Mouse (Mus musculus) lung, embryonic 16.5 days (tissue): ENCODE measurements at regions not wholly inside any gene's neighbourhood (a gene's known extent, or its start where the extent isn't known, plus 50 kb on each side); places are given as distances from the start of the nearest gene placed in this dataset.

Experiments
- ATAC-seq: fragments of 200-750 bp; cut with Nextera tagmentation; 2 replicates; pipeline ENCODE4 v1.8.0; 2017; ENCODE audit warnings: low read depth, mild to moderate bottlenecking, moderate library complexity
- H3K27ac ChIP-seq: fragments of 300-500 bp; sonication (generic); 2 replicates; pipeline ENCODE4 v1.5.1; 2014; ENCODE audit warnings: mild to moderate bottlenecking, control low read depth, low read length
- H3K27me3 ChIP-seq: fragments of 300-500 bp; sonication (generic); 2 replicates; pipeline ENCODE4 v1.6.1; 2014; ENCODE audit warnings: low read depth, low read length, mixed read lengths; ENCODE audit not compliant: control insufficient read depth, insufficient read depth
- H3K36me3 ChIP-seq: fragments of 300-500 bp; sonication (generic); 2 replicates; pipeline ENCODE4 v1.6.1; 2014; ENCODE audit warnings: low read length; ENCODE audit not compliant: control insufficient read depth, insufficient read depth
- H3K4me1 ChIP-seq: fragments of 300-500 bp; sonication (generic); replicated peaks from 2 replicates; pipeline ENCODE4 v1.6.1; 2014; ENCODE audit warnings: low read length, mixed read lengths; ENCODE audit not compliant: control insufficient read depth, insufficient read depth
- H3K4me2 ChIP-seq: fragments of 300-500 bp; sonication (generic); 2 replicates; pipeline ENCODE4 v1.6.1; 2014; ENCODE audit warnings: low read depth, low read length, control low read depth
- H3K4me3 ChIP-seq: fragments of 300-500 bp; sonication (generic); 2 replicates; pipeline ENCODE4 v1.5.1; 2014; ENCODE audit warnings: mild to moderate bottlenecking, low read length, control low read depth
- H3K9ac ChIP-seq: fragments of 300-500 bp; sonication (generic); 2 replicates; pipeline ENCODE4 v1.6.1; 2014; ENCODE audit warnings: low read length, control low read depth
- H3K9me3 ChIP-seq: fragments of 300-500 bp; sonication (generic); 2 replicates; pipeline ENCODE4 v1.6.1; 2016; ENCODE audit warnings: low read length; ENCODE audit not compliant: control insufficient read depth
- WGBS: fragments of 180-500 bp; shearing (Covaris S2); extraction: QIAGEN DNeasy Blood & Tissue Kit; methylation state at CpG from one replicate; pipeline ENCODE4 v1.1.7; 2014; 5-methylcytosine and 5-hydroxymethylcytosine counted together

DNA sequence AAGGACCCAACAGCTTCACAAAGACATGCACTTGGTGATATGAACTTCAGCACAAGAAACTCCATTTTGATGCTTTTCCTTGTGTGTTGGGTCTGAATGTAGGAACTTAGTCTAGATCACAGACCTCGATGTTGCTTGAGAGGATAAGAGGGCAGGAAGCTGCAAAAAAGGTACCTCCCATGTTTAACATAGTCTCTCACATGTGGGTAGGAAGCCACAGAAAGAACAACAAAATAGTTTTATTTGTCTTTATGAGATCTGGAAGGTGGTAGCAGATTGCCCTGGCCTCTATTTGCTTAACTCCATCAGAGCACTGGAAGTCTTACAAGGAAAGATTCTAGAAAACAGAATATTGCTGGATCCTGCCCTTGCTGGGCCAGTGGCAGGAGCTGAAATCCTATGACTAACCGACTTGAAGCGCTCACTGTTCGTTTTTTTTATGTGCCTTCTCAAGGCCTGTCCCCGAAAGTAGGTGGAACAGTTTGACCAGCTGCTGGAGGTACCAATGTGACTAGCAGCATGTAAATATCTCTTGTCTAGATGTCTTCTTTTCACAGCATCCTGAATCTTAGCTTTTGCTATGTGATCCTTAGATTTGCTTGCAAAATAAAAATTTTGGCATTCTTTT, 50.1 kb upstream of the Znrf2 start:
- H3K27me3 ChIP-seq, result no peaks in the 10 kb centered on the region
- H3K36me3 ChIP-seq, result no peaks in the 10 kb centered on the region
- H3K9me3 ChIP-seq, result no peaks in the 10 kb centered on the region
- H3K4me1 ChIP-seq, result peaks cover 7% of the 10 kb centered on the region
- 70% methylated on average over 5 of the region's 5 CpGs for WGBS
- H3K4me3 ChIP-seq, result no peak overlapping the region
- no peak for ATAC-seq
- no peak overlapping the region for H3K4me2 ChIP-seq
- H3K9ac ChIP-seq, result no peak overlapping the region
- no peak overlapping the region for H3K27ac ChIP-seq
